Mouse (Mus musculus): ENCODE measurements around the gene Ncoa3.

DNA sequence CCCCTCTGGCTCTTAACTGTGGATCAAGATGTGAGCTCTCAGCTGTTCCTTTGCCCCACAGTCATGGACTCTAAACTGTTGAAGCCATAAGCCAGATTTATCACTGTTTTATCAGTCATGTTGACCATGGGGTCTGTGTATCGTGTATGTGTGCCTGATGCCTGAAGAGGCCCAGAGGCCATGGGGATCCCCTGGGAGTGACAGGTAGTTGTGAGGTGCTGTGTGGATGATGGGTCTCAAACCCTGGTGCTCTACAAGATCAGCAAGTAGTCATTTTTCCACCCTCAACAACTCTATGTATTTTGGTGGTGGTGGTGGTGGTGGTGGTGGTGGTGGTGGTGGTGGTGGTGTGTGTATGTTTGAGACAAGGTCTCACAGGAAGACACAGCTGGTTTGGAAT, 8.1 kb upstream of the Ncoa3 start:
- no peak for TF ChIP-seq CTCF (IDR thresholded peaks at IDR 0.05; ENCODE audit: control insufficient read depth, insufficient read depth, low read length)
- TF ChIP-seq POLR2A (IDR thresholded peaks at IDR 0.05; ENCODE audit: borderline replicate concordance, control insufficient read depth, low read depth, low read length): no peak
